Mouse (Mus musculus) heart, postnatal 0 days (tissue): Measurements from ENCODE around the gene Tst. TPM values are rescaled to one million over a fixed set of nuclear protein-coding genes. Genes with fewer than 3 reads are reported as not detected.

Experiments used
- ATAC-seq: fragments of 200-750 bp; cut with Nextera tagmentation; 2 replicates; pipeline ENCODE4 v1.8.0; 2017; ENCODE audit warnings: low read depth, moderate number of reproducible peaks, moderate library complexity; ENCODE audit not compliant: insufficient read depth
- DNase-seq: peaks from one replicate; pipeline ENCODE4 v3.0.0-alpha.2; 2016; ENCODE audit warnings: low spot score
- H3K27ac ChIP-seq: fragments of 300-500 bp; sonication (generic); 2 replicates; pipeline ENCODE4 v1.5.1; 2014; ENCODE audit warnings: low read depth, mild to moderate bottlenecking
- H3K27me3 ChIP-seq: fragments of 300-500 bp; sonication (generic); 2 replicates; pipeline ENCODE4 v1.6.1; 2014; ENCODE audit warnings: low read length, mixed read lengths; ENCODE audit not compliant: control insufficient read depth, insufficient read depth
- H3K36me3 ChIP-seq: fragments of 300-500 bp; sonication (generic); replicated peaks from 2 replicates; pipeline ENCODE4 v1.6.1; 2014; ENCODE audit warnings: low read length, mixed read lengths; ENCODE audit not compliant: control insufficient read depth, insufficient read depth
- H3K4me1 ChIP-seq: fragments of 300-500 bp; sonication (generic); 2 replicates; pipeline ENCODE4 v1.6.1; 2014; ENCODE audit warnings: antibody characterized with exemption; ENCODE audit not compliant: control insufficient read depth, insufficient read depth
- H3K4me2 ChIP-seq: fragments of 300-500 bp; sonication (generic); 2 replicates; pipeline ENCODE4 v1.6.1; 2014; ENCODE audit warnings: low read depth, mild to moderate bottlenecking, low read length, moderate library complexity
- H3K4me3 ChIP-seq: fragments of 300-500 bp; sonication (generic); 2 replicates; pipeline ENCODE4 v1.5.1; 2014; ENCODE audit warnings: low read depth, low read length
- H3K9ac ChIP-seq: fragments of 300-500 bp; sonication (generic); replicated peaks from 2 replicates; pipeline ENCODE4 v1.6.1; 2014; ENCODE audit warnings: low read depth, low read length, mixed read lengths
- H3K9me3 ChIP-seq: fragments of 300-500 bp; sonication (generic); replicated peaks from 2 replicates; pipeline ENCODE4 v1.6.1; 2016; ENCODE audit warnings: low read length; ENCODE audit not compliant: control insufficient read depth
- CTCF ChIP-seq: IDR thresholded peaks from 2 replicates; pipeline ENCODE4 v1.5.1; 2016; ENCODE audit warnings: antibody characterized with exemption, control low read depth, low read depth
- EP300 ChIP-seq: IDR thresholded peaks from 2 replicates; pipeline ENCODE4 v1.6.1; 2016; ENCODE audit warnings: antibody characterized with exemption, low read depth
- WGBS: fragments of 180-500 bp; shearing (Covaris S2); extraction: QIAGEN DNeasy Blood & Tissue Kit; methylation state at CpG from one replicate; pipeline ENCODE4 v1.1.7; 2014; 5-methylcytosine and 5-hydroxymethylcytosine counted together
- polyA plus RNA-seq: library from polyadenylated mRNA; unstranded; fragments of >200 nt; fragmentation: Nextera tagmentation; extraction: Ambion mirVana; gene quantifications from 2 replicates; pipeline ENCODE4 v1.2.1, GENCODE M21; 2015
- total RNA-seq: library from RNA; depleted of rRNA; stranded (reverse); fragments of >200 nt; gene quantifications from 2 replicates; pipeline ENCODE4 v1.2.3, GENCODE M21; 2014; ENCODE audit warnings: low replicate concordance

Gene Tst
- total and polyA plus RNA-seq, 2 experiments from 2014 or later = 21.9 to 50.9 TPM

- ATAC-seq (no peak), DNase-seq (no peak)
- H3K4me3 ChIP-seq = no peak overlapping the region
- WGBS = 92% methylated on average over 1 of the region's 1 CpGs
- no peak overlapping the region for H3K27ac ChIP-seq
- no peaks in the 10 kb centered on the region for H3K27me3 ChIP-seq
- no peaks in the 10 kb centered on the region for H3K9me3 ChIP-seq
- TF ChIP-seq EP300 (no peak), CTCF (no peak)
- peaks cover 12% of the 10 kb centered on the region for H3K4me1 ChIP-seq
- H3K9ac ChIP-seq = no peak overlapping the region
- no peaks in the 10 kb centered on the region for H3K36me3 ChIP-seq
- no peak overlapping the region for H3K4me2 ChIP-seq
These were observed 20.1 kb downstream of the Tst start for GRCm38 (mm10) chr15:78385564-78385963.

- DNase-seq = no peak
- no peak for ATAC-seq
- Histone ChIP-seq H3K9me3 (no peaks in the 10 kb centered on the region), H3K4me2 (no peak overlapping the region), H3K36me3 (no peaks in the 10 kb centered on the region), H3K27ac (peak overlapping the region; percentile 45), H3K27me3 (no peaks in the 10 kb centered on the region), H3K4me1 (peaks cover 12% of the 10 kb centered on the region), H3K4me3 (no peak overlapping the region), H3K9ac (no peak overlapping the region)
- 47% methylated on average over 7 of the region's 7 CpGs for WGBS
- TF ChIP-seq CTCF = no peak
- TF ChIP-seq EP300 = no peak
These were observed 21.2 kb downstream of the Tst start for GRCm38 (mm10) chr15:78384220-78385116.

GRCm38 (mm10) chr15:78383450-78384219 lies 22.1 kb downstream of the Tst start:
- Histone ChIP-seq H3K36me3 (no peaks in the 10 kb centered on the region), H3K4me1 (peaks cover 12% of the 10 kb centered on the region), H3K27me3 (no peaks in the 10 kb centered on the region), H3K9me3 (peaks cover 5% of the 10 kb centered on the region; the same call in 1 of the 2 replicates), H3K4me2 (no peak overlapping the region), H3K4me3 (no peak overlapping the region), H3K27ac (peak overlapping the region; percentile 45; the same call in 1 of the 2 replicates), H3K9ac (no peak overlapping the region)
- ATAC-seq (peak; percentile 73), DNase-seq (no peak)
- TF ChIP-seq CTCF (no peak), EP300 (no peak)
- WGBS = 65% methylated on average over 11 of the region's 11 CpGs

- Histone ChIP-seq H3K27me3 (no peaks in the 10 kb centered on the region), H3K4me1 (peaks cover 12% of the 10 kb centered on the region), H3K27ac (no peak overlapping the region), H3K4me2 (no peak overlapping the region), H3K9me3 (peaks cover 5% of the 10 kb centered on the region; the same call in 1 of the 2 replicates), H3K9ac (no peak overlapping the region), H3K36me3 (no peaks in the 10 kb centered on the region), H3K4me3 (no peak overlapping the region)
- no peak for ATAC-seq
- 88% methylated on average over 4 of the region's 4 CpGs for WGBS
- TF ChIP-seq EP300 = no peak
- DNase-seq = no peak
These were observed 23.6 kb downstream of the Tst start for GRCm38 (mm10) chr15:78382115-78382514.

- Histone ChIP-seq H3K9ac (no peak overlapping the region), H3K4me2 (no peak overlapping the region), H3K27me3 (no peaks in the 10 kb centered on the region), H3K36me3 (no peaks in the 10 kb centered on the region), H3K4me3 (no peak overlapping the region), H3K27ac (no peak overlapping the region), H3K4me1 (peaks cover 12% of the 10 kb centered on the region), H3K9me3 (peaks cover 5% of the 10 kb centered on the region; the same call in 1 of the 2 replicates)
- TF ChIP-seq EP300 = no peak
- no peak for TF ChIP-seq CTCF
- 71% methylated on average over 4 of the region's 4 CpGs for WGBS
- DNase-seq (no peak), ATAC-seq (no peak)
These were observed 25.0 kb downstream of the Tst start for GRCm38 (mm10) chr15:78380741-78381140.
